Mouse (Mus musculus) stomach, embryonic 16.5 days (tissue): Measurements from ENCODE around the gene Foxn1. TPM values are rescaled to one million over a fixed set of nuclear protein-coding genes. Genes with fewer than 3 reads are reported as not detected.

Experiments used
- ATAC-seq: fragments of 200-750 bp; cut with Nextera tagmentation; 2 replicates; pipeline ENCODE4 v1.8.0; 2017; ENCODE audit warnings: moderate number of reproducible peaks, moderate TSS enrichment; ENCODE audit not compliant: insufficient read depth, low FRiP score
- H3K27ac ChIP-seq: fragments of 300-500 bp; sonication (generic); 2 replicates; pipeline ENCODE4 v1.5.1; 2014; ENCODE audit warnings: low read length
- H3K27me3 ChIP-seq: fragments of 300-500 bp; sonication (generic); 2 replicates; pipeline ENCODE4 v1.6.1; 2014; ENCODE audit warnings: low read length, control low read depth, mixed read lengths; ENCODE audit not compliant: control insufficient read depth, insufficient read depth
- H3K36me3 ChIP-seq: fragments of 300-500 bp; sonication (generic); 2 replicates; pipeline ENCODE4 v1.6.1; 2014; ENCODE audit warnings: low read length; ENCODE audit not compliant: control insufficient read depth, insufficient read depth
- H3K4me1 ChIP-seq: fragments of 300-500 bp; sonication (generic); 2 replicates; pipeline ENCODE4 v1.6.1; 2014; ENCODE audit warnings: low read length, control low read depth, mixed read lengths; ENCODE audit not compliant: control insufficient read depth, insufficient read depth
- H3K4me2 ChIP-seq: fragments of 300-500 bp; sonication (generic); 2 replicates; pipeline ENCODE4 v1.6.1; 2014; ENCODE audit warnings: low read depth, low read length, mixed read lengths
- H3K4me3 ChIP-seq: fragments of 300-500 bp; sonication (generic); replicated peaks from 2 replicates; pipeline ENCODE4 v1.5.1; 2014; ENCODE audit warnings: mild to moderate bottlenecking, low read length
- H3K9ac ChIP-seq: fragments of 300-500 bp; sonication (generic); 2 replicates; pipeline ENCODE4 v1.6.1; 2014; ENCODE audit warnings: low read length
- H3K9me3 ChIP-seq: fragments of 300-500 bp; sonication (generic); replicated peaks from 2 replicates; pipeline ENCODE4 v1.6.1; 2016; ENCODE audit warnings: low read length, control low read depth; ENCODE audit not compliant: control insufficient read depth
- WGBS: fragments of 180-500 bp; shearing (Covaris S2); extraction: QIAGEN DNeasy Blood & Tissue Kit; methylation state at CpG from one replicate; pipeline ENCODE4 v1.1.7; 2014; 5-methylcytosine and 5-hydroxymethylcytosine counted together
- polyA plus RNA-seq: library from polyadenylated mRNA; unstranded; fragments of >200 nt; fragmentation: Nextera tagmentation; extraction: Ambion mirVana; gene quantifications from 2 replicates; pipeline ENCODE4 v1.2.1, GENCODE M21; 2015

Gene Foxn1
- polyA plus RNA-seq, 1 experiment from 2014 or later = 1.6 TPM

GRCm38 (mm10) chr11:78402062-78402461 lies 15.7 kb upstream of the Foxn1 start:
- Histone ChIP-seq H3K4me2 (no peak overlapping the region), H3K36me3 (no peaks in the 10 kb centered on the region), H3K27me3 (no peaks in the 10 kb centered on the region), H3K9me3 (no peaks in the 10 kb centered on the region), H3K4me1 (no peaks in the 10 kb centered on the region), H3K4me3 (no peak overlapping the region), H3K27ac (no peak overlapping the region), H3K9ac (no peak overlapping the region)
- peak; percentile 61; the same call in 1 of the 2 replicates for ATAC-seq
- 50% methylated on average over 6 of the region's 6 CpGs for WGBS

DNA sequence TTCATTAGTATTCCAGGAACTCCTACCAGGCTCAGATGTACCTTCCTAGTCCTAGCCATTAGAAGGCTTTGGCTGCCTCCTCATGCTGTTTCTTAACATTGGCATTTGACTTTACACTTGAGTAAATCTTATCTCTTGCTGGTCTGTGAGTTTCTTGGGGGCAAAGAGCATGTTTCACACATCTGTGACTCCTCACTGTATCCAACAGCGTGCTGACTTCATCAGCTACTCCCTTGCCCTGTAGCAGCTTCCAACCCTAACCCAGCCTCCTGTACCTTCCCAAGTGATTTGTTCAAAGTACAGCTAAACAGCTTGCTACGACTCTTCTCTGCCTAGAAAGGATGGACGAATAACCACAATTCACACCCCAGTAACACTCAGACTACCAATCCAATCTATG lies 15.1 kb upstream of the Foxn1 start:
- H3K27me3 ChIP-seq = no peaks in the 10 kb centered on the region
- ATAC-seq = no peak
- no peaks in the 10 kb centered on the region for H3K4me1 ChIP-seq
- no peak overlapping the region for H3K4me3 ChIP-seq
- H3K9ac ChIP-seq = no peak overlapping the region
- 73% methylated on average over 3 of the region's 3 CpGs for WGBS
- no peaks in the 10 kb centered on the region for H3K36me3 ChIP-seq
- H3K9me3 ChIP-seq = no peaks in the 10 kb centered on the region
- no peak overlapping the region for H3K4me2 ChIP-seq
- peak overlapping the region; percentile 17; the same call in 1 of the 2 replicates for H3K27ac ChIP-seq

DNA sequence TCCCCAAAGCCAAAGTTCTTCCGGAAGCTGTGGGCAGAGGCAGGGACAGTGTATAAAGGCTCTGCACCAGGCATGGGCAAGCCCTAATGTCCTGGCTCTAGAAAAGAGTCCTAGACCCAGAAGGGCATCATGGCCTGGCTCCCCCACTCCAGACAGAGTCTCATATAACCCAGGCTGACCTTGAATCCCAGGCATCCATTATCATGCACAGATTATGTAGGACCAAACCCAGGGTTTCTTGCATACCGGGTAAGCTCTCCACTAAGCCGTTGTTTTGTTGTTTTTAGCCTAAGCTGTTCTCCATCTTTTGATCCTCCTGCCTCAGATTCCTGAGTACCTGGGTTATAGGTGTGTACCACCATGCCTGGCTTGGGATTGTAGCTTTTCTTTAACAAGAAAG lies 14.6 kb upstream of the Foxn1 start:
- WGBS = 68% methylated on average over 3 of the region's 3 CpGs
- no peak for ATAC-seq
- no peak overlapping the region for H3K27ac ChIP-seq

GRCm38 (mm10) chr11:78399680-78400079 lies 13.3 kb upstream of the Foxn1 start:
- WGBS = 15% methylated on average over 8 of the region's 8 CpGs
- Histone ChIP-seq H3K9me3 (no peaks in the 10 kb centered on the region), H3K36me3 (no peaks in the 10 kb centered on the region), H3K4me3 (no peak overlapping the region), H3K27ac (no peak overlapping the region), H3K9ac (peak overlapping the region; percentile 23; the same call in 1 of the 2 replicates), H3K4me1 (no peaks in the 10 kb centered on the region), H3K4me2 (no peak overlapping the region), H3K27me3 (no peaks in the 10 kb centered on the region)
- ATAC-seq = no peak

More for the DNA sequence above, 14.6 kb upstream of the Foxn1 start:
- Histone ChIP-seq H3K27me3 (no peaks in the 10 kb centered on the region), H3K9me3 (no peaks in the 10 kb centered on the region), H3K9ac (no peak overlapping the region), H3K4me1 (no peaks in the 10 kb centered on the region), H3K36me3 (no peaks in the 10 kb centered on the region), H3K4me2 (no peak overlapping the region), H3K4me3 (no peak overlapping the region)

- H3K4me3 ChIP-seq = no peak overlapping the region
- no peak for ATAC-seq
- no peaks in the 10 kb centered on the region for H3K9me3 ChIP-seq
- H3K9ac ChIP-seq = 0 out of 2 replicates have a peak overlapping the region, but pooled peaks have one; percentile 17
- H3K27ac ChIP-seq = no peak overlapping the region
- no peaks in the 10 kb centered on the region for H3K27me3 ChIP-seq
- H3K4me2 ChIP-seq = no peak overlapping the region
- 80% methylated on average over 6 of the region's 6 CpGs for WGBS
- no peaks in the 10 kb centered on the region for H3K4me1 ChIP-seq
- H3K36me3 ChIP-seq = no peaks in the 10 kb centered on the region
These were observed 11.9 kb upstream of the Foxn1 start for GRCm38 (mm10) chr11:78398212-78398611.

DNA sequence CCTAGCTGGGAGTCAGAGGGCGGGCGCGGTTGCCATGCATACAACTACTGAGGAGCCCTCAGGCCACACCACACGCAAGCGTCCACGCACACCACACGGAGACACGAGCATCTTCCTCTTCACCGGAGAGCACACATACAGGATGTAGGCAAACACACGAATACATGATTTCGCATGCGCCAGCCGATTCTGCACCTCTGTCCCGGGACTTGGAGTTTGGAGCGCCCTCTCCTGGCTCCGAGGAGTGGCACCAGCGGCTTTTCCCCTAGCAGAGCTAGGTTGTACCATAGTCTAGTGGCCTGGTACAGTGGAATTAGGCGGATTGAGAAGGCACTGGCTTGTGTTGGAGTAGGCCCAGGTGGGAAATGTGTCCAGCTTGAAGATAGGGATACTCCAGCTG lies 11.0 kb upstream of the Foxn1 start:
- 10% methylated on average over 18 of the region's 18 CpGs for WGBS
- no peaks in the 10 kb centered on the region for H3K4me1 ChIP-seq
- H3K9ac ChIP-seq = 0 out of 2 replicates have a peak overlapping the region, but pooled peaks have one; percentile 3
- H3K36me3 ChIP-seq = no peaks in the 10 kb centered on the region
- H3K9me3 ChIP-seq = no peaks in the 10 kb centered on the region
- 0 out of 2 replicates have a peak overlapping the region, but pooled peaks have one; percentile 7 for H3K27ac ChIP-seq
- ATAC-seq = peak; percentile 65
- H3K27me3 ChIP-seq = no peaks in the 10 kb centered on the region
- no peak overlapping the region for H3K4me3 ChIP-seq
- H3K4me2 ChIP-seq = peak overlapping the region; percentile 28

DNA sequence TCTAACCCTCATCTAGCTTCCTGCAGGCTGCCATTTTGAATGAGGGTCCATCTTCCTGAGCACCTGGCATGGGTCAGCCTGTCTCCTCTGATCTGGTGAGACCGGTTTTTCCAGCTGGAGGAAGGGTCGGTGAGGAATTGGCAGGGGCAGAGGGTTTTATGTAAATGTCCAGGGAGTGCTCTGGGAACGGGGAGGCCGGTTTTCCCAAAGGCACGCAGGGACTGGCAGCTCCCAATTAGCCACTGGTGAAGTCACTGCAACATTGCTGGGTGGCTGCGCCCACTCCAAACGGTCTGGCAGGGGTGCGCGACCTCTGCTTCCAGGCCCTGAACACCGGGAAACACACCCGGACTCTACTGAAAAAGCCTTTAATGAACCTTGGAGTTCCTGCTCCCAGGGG lies 10.6 kb upstream of the Foxn1 start:
- Histone ChIP-seq H3K9ac (0 out of 2 replicates have a peak overlapping the region, but pooled peaks have one; percentile 3), H3K9me3 (no peaks in the 10 kb centered on the region), H3K36me3 (no peaks in the 10 kb centered on the region), H3K27ac (peak overlapping the region; percentile 7; the same call in 1 of the 2 replicates), H3K4me3 (no peak overlapping the region), H3K27me3 (no peaks in the 10 kb centered on the region), H3K4me1 (no peaks in the 10 kb centered on the region), H3K4me2 (peak overlapping the region; percentile 28)
- no peak for ATAC-seq
- 43% methylated on average over 11 of the region's 11 CpGs for WGBS

GRCm38 (mm10) chr11:78392728-78393127 lies 6.4 kb upstream of the Foxn1 start:
- Histone ChIP-seq H3K4me2 (no peak overlapping the region), H3K4me1 (no peaks in the 10 kb centered on the region), H3K36me3 (no peaks in the 10 kb centered on the region), H3K27me3 (no peaks in the 10 kb centered on the region), H3K9ac (no peak overlapping the region), H3K27ac (no peak overlapping the region), H3K9me3 (no peaks in the 10 kb centered on the region), H3K4me3 (no peak overlapping the region)
- ATAC-seq = no peak
- WGBS = 53% methylated on average over 3 of the region's 3 CpGs

DNA sequence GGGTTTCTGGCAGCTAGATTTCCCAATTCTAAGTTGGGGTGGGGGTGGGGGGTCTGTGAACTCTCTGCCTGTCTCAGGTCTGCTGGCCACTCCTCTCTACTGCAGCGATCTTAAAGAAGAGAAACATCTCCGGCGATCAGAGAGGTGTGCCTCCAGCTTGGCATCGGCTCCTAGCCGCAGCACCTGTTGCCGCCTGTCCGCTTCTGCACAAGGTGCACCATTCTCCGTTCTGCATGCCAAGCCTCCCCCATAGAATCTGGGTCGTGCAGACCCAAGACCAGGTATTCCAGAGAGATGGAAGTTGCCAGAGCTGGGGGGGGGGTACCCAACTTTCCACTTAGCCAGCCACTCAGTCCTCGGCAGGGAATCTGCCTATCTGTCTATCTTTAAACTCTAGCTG lies 582 bp downstream of the Foxn1 start:
- no peak overlapping the region for H3K9ac ChIP-seq
- H3K4me2 ChIP-seq = peak overlapping the region; percentile 36; the same call in 1 of the 2 replicates
- H3K4me1 ChIP-seq = no peaks in the 10 kb centered on the region
- H3K27ac ChIP-seq = peak overlapping the region; percentile 77; the same call in 1 of the 2 replicates
- no peaks in the 10 kb centered on the region for H3K36me3 ChIP-seq
- peak overlapping the region; percentile 24 for H3K4me3 ChIP-seq
- H3K27me3 ChIP-seq = no peaks in the 10 kb centered on the region
- ATAC-seq = no peak
- WGBS = 69% methylated on average over 10 of the region's 10 CpGs
- no peaks in the 10 kb centered on the region for H3K9me3 ChIP-seq
